Mouse (Mus musculus) ES-E14 (cell line): ENCODE data around the gene Dnajb12.

Experiments used
- CHD2 ChIP-seq: IDR thresholded peaks from 2 replicates; pipeline ENCODE4 v1.6.1; 2014; ENCODE audit warnings: mild to moderate bottlenecking, low read depth, low read length, inconsistent platforms
- HCFC1 ChIP-seq: IDR thresholded peaks from 2 replicates; pipeline ENCODE4 v1.6.1; 2012; ENCODE audit warnings: low read length, inconsistent platforms, borderline replicate concordance; ENCODE audit not compliant: insufficient read depth

- TF ChIP-seq CHD2 (no peak), HCFC1 (no peak)
These were observed 37.9 kb upstream of the Dnajb12 start for GRCm38 (mm10) chr10:59841434-59841833.
